Mouse (Mus musculus): Measurements from ENCODE around the gene Nova2. TPM values are rescaled to one million over a fixed set of nuclear protein-coding genes. Genes with fewer than 3 reads are reported as not detected.

Gene Nova2
- polyA plus RNA-seq, 1 experiment, result 1.3 TPM

- DNase-seq (ENCODE audit: low read depth), result no peak
These were observed 1.9 kb upstream of the Nova2 start for GRCm38 (mm10) chr7:18923711-18924191.

DNA sequence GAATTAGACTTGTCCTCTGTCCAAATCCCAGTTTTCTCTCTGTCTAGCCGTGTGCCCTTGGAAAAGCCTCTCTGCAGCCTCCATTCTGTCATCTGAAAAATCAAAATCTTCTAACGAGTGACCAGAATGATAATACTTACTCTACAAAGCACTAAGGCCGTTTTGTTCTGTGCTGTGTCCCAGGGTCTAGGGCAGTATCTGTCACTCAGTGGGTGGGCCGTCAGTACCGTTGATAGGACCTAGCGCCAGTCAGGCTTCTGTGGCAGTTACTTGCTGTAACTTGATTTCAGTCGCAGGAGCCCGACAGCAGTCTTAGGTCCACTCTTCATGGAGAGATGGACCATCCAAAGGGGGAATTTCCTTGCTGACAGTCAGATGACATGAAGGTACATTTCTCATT is 1.4 kb upstream of the Nova2 start:
- no peak for DNase-seq (ENCODE audit: low read depth)

- no peak for DNase-seq (ENCODE audit: low read depth)
These were observed 528 bp downstream of the Nova2 start for GRCm38 (mm10) chr7:18926041-18926790.

DNA sequence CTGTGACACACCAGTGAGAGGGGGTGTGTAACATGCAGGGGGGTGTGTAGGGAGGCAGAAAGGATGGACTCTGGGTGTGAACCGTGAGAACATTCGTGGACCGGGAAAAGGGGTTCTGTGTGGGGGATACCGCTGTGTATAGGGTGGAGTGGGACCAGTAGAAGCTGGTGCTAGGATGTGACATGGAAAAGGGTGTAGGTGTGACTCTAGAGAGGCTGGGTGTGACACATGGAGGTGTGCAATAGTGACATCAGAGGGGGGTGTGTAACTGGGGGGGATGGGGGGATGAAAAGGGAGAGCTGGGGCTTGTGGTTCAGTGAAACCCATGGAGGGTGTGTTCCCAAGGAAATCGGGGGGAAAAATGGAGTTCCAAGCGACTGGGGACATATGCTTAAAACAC is 1.2 kb downstream of the Nova2 start:
- no peak for DNase-seq (ENCODE audit: low read depth)

DNA sequence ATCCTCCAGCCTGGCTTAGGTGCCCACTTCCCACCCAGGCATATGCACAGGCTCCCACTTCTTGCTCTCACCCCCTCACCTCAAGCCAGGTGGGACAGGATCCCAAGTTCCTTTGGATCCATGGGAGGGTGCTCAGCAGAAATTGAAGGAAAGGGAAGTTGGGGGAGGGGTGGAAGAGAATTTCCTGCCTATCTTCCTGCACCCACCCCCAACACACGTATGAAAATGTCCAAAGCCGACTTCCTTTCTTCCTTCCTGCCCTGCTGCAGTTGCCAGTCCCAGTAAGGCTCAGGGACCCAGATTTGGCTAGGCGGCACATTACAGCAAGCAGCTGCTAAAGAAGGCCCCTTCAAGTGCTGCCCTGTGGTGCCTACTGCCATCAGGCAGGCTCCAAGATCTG is 2.1 kb downstream of the Nova2 start:
- no peak for DNase-seq (ENCODE audit: low read depth)

DNA sequence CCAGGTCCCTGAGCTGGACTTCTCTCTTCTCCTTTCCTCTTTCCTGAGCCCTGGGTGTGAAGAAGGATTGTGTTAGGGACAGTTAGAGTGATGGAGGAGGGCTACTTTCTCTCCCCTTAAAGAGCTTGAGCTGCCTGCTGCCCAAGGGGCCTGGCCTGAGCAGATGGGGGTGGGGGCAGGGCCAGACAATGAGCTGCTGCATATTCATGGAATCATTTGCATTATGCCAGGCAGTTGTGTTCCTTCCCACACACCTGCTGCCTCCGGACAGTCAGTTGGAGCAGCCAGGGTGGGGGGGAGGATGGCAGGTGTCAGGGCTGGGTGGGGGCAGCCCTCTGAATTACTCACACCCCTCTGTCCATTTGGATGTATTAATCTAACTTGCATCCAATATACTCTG is 16.7 kb downstream of the Nova2 start:
- DNase-seq (ENCODE audit: low read depth), result no peak

GRCm38 (mm10) chr7:18942815-18943214 is 17.1 kb downstream of the Nova2 start:
- no peak for DNase-seq (ENCODE audit: low read depth)

- DNase-seq (ENCODE audit: low read depth), result no peak
These were observed 22.5 kb downstream of the Nova2 start for GRCm38 (mm10) chr7:18948151-18948550.

GRCm38 (mm10) chr7:18949781-18950522 is 24.3 kb downstream of the Nova2 start:
- no peak for DNase-seq (ENCODE audit: low read depth)

DNA sequence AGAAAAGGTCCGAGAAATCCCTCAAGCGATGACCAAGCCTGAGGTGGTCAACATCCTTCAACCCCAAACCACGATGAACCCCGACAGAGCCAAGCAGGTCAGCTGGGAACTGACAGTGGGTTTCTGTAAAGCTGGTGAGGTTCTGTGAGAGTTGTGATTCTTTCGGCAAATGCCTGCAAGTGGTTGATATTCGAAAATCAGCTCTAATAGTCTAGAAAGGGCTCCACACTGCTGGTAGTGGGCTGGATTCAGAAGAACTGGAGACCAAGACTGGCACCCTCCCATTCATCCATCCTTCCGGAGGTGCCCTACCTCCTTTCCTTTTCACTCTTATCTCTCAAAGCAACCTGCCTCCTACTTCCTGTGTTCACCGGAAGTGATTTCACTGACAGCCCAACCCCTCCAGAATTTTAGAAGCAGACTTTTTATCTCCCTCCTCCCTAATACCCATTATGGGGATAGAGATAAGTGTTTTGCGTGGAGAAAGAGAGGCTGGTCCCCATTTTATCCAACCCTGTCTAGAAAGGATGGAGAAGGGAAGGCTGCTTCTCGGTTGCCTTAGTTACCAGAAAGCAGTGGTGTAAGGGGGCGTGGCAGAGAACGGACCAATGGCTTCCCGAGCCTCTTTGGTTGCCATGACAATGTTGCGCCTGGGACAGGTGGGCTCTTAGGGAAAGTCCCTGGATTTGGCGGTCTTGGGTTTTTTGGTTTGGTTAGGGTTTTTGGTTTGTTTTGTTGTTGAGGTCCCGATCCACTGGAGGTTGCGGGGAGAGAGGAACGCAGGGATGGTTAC is 25.0 kb downstream of the Nova2 start:
- DNase-seq (ENCODE audit: low read depth), result no peak

GRCm38 (mm10) chr7:18951397-18951796 is 25.7 kb downstream of the Nova2 start:
- DNase-seq (ENCODE audit: low read depth), result no peak

- DNase-seq (ENCODE audit: low read depth), result no peak
These were observed 32.1 kb downstream of the Nova2 start for GRCm38 (mm10) chr7:18957569-18958383.

DNA sequence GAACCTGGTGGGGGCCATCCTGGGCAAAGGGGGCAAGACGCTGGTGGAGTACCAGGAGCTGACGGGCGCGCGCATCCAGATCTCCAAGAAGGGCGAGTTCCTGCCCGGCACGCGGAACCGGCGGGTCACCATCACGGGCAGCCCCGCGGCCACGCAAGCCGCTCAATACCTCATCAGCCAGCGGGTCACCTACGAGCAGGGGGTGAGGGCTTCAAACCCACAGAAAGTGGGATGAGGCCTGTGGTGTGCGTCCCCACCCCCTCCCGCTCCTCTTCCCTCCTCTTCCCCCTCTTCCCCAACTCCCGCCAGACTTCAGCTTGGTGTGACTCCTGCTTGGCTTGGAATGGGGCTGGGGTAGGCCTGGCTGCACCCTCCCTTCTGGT is 32.7 kb downstream of the Nova2 start:
- DNase-seq (ENCODE audit: low read depth), result no peak

DNA sequence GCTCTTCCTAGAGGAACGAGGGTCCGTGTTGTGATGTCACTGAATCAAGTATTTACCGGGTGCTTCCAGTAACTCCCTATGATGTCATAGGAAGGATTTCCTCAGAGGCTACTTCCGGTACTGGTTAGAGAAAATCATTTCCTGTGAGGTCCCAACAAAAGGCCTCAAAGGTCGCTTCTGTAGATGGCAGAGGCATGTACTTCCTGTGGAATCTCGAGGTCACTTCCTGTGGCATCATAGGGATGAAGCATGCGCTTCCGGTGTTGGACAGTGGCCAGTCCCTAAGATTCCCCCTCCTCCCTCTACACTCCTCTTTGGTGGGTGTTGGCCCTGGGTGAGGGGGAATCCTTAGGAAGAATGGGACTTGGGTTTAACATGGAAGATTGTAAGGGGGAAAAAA is 33.8 kb downstream of the Nova2 start:
- DNase-seq (ENCODE audit: low read depth), result no peak

- DNase-seq (ENCODE audit: low read depth), result no peak
These were observed 36.6 kb downstream of the Nova2 start for GRCm38 (mm10) chr7:18962171-18962792.

- no peak for DNase-seq (ENCODE audit: low read depth)
These were observed 37.1 kb downstream of the Nova2 start for GRCm38 (mm10) chr7:18962795-18963194.

GRCm38 (mm10) chr7:18963294-18963843 is 37.7 kb downstream of the Nova2 start:
- no peak for DNase-seq (ENCODE audit: low read depth)

- no peak for DNase-seq (ENCODE audit: low read depth)
These were observed 39.6 kb downstream of the Nova2 start for GRCm38 (mm10) chr7:18965312-18965711.

GRCm38 (mm10) chr7:18967603-18968002 is 41.9 kb downstream of the Nova2 start:
- DNase-seq (ENCODE audit: low read depth), result no peak

DNA sequence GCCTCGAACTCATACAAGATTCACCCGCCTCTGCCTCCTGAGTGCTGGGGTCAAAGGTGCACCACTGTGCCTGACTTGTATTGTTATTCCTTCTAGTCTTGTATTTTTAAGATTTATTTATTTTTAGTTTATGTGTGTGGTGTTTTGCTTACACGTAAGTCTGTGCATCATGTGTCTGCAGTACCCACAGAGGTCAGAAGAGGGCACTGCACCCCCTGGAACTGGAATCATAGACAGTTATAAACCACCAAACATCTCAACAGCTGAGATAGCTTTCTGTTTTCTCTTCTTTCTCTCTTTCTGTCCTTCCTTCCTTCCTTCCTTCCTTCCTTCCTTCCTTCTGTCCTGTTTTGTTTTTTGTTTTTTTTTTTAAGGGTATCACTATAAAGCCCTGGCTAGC is 45.3 kb downstream of the Nova2 start:
- no peak for DNase-seq (ENCODE audit: low read depth)

DNA sequence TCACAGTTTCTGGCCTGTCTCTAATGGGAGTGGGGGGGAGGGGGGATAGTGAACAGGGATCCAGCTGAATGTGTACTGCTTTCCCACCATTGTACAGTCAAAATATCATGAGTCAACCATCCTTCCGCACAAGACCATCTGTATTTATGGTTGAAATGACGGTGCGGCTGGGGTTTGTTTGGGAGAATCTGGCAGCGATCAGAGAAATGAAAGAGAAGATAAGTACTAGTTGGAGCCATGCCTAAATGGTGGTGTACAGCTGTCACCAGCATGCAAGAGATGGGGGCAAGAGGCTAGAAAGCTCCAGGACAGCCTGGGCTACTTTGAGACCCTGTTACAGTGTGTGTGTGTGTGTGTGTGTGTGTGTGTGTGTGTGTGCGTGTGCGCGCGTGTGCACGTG is 52.7 kb downstream of the Nova2 start:
- DNase-seq (ENCODE audit: low read depth), result no peak

Measured in gonadal fat pad, adult 2 months (tissue).